Mouse (Mus musculus): ENCODE results near the gene Nbas. TPM values are rescaled to one million over a fixed set of nuclear protein-coding genes. Genes with fewer than 3 reads are reported as not detected.

Nbas gene
- polyA plus RNA-seq, 3 experiments from 2014 or later, result 8.6 to 21.6 (median 10.3) TPM

DNA sequence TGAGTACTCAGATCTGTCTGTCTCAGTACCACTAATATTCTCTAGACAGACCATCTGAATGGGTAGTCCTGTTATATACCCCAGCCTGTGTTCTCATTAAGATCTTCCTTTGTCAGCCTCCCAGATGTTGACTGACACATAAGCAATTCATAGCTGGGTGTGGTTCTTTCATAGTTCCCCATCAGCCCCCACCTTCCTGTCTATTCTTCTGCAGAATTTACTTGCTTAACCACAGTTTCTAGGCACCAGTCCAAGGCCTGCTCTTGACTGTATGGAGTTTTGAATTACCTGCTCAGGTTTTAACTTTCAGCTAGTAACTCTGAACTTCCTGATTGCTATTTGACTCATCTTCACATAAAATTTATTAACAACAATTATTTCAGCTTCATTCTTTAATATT is 141.3 kb downstream of the Nbas start:
- no peak for ATAC-seq

DNA sequence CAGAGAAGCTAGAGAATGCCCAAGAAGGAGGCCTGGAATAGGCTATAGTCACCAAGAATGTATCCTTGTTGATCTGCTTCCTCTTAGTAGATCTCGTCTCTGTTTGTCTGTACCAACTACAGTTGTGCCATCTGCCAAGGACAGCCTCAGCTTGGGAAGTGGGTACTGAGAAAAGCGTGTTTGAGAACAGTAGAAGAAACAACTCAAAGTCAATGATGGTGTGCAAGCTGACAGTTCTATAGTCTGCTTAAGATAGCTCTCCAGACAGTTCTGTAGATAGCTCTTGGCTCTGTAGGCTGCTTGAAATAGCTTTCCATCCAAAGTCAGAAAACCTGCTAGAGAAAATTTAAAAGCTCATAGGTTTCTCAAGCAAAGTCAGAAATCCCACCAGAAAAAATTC is 149.7 kb downstream of the Nbas start:
- no peak for ATAC-seq

DNA sequence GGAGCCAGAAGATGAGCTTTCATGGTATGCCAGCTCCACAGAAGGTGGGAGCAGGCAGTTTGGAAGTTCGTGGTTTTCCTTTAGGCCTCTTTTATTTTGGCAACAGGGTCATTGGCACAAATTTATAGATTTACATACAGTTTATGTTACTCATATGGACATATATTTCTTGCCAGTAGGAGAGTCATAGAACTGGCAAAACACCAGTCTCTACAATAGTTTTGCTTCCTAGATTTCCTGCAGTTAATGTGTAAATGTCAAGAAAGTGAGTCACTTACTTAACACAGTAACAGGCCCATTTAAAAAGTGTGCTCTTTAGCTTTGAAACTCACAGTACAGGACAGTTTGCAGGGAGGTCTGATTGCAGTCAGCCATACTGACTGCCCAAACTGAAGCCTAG is 161.3 kb downstream of the Nbas start:
- ATAC-seq, result no peak

DNA sequence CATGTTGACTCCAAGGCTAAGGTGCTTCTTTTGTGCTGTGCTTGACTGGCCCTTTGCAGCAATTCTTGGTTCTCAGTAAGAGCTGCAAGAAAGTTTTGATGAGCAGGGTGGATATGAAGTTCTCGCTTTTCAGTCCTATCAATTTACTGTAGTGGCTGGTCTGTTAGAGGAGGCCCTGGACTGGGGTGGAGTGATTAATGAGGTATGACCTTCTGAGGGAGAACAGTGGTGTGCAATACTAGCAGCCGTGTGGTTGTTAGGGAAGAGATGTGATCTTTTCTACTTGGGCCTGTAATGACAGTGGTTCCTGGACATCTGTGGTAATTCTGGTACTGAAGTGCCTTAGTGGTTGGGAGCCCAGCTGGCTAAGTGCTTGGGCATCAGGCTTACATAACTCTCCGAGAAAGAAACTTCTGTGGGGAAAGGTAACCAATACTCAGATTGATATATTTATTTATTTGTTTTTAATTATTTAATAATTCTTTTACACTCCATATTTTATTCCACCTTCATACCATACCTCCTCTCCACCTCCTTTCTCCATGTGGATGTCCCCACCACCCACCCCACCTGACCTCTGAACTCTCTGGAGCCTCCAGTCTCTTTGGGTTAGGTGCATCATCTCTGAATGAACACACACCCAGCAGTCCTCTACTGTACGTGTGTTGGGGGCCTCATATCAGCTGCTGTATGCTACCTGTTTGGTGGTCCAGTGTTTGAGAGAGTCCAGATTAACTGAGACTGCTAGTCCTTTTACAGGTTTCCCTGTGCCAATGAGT is 175.9 kb downstream of the Nbas start:
- ATAC-seq, result no peak

DNA sequence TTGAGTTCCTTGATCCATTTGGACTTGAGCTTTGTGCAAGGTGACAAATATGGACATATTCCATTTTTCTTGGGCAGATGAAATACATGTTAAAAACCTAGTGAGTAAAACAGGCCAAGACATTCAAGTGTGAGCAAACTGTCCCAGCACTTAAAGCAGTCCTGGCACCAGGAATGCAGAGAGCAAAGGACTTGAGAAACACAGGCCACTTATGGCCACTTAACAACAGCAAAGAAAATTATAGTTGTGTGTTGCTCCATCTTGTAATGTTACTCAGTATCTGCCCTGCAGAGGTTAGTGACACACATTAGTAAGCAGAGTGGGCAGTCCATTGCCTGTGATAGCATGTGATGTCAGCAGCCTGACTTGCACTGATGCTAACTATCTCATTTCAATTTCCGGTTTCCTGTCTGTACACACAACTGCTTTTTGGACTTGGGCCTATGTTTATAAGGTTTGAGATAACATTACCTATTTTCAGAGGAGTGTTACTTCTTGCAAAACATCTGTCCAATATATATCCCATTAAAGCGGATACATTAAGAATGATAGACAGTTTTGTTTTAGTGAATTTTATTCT is 176.6 kb downstream of the Nbas start:
- ATAC-seq, result no peak

DNA sequence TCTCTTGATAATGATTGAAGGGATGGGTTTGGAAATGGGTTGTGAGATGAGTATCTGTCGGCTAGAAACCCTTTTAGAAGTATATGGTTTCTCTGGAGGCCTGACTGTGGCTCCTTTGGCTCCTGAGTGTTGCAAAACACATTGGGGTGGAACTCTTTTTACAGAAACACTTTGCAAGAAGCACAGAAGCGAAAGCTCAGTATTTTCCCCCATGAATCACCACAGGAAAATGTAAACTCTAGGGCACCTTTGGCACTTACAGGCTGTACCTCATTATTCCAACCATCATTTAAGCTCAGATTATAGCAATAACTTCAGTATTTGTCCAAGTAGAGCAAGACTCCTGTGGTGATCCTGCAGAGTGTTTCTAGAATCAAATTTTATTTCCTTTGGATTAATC is 180.0 kb downstream of the Nbas start:
- ATAC-seq, result no peak

DNA sequence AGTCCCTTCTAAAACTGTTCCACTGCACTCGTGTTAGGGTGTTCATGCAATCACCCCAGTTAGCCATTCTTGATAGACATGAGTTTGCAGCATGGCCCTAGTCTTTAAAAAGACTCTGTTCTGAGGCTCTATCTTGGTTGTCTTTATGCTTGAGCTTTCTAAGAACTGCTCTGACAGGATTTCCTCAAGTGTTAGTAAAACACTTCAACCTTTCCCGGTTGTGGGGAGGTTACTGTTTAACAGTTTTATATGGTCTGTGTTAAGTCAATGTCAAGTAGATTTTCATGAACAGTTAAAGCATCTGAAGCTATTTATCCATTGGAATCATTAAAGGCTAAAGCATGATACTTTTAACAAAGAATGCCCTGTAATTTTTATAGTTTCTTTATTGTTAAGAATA is 183.1 kb downstream of the Nbas start:
- no peak for ATAC-seq

DNA sequence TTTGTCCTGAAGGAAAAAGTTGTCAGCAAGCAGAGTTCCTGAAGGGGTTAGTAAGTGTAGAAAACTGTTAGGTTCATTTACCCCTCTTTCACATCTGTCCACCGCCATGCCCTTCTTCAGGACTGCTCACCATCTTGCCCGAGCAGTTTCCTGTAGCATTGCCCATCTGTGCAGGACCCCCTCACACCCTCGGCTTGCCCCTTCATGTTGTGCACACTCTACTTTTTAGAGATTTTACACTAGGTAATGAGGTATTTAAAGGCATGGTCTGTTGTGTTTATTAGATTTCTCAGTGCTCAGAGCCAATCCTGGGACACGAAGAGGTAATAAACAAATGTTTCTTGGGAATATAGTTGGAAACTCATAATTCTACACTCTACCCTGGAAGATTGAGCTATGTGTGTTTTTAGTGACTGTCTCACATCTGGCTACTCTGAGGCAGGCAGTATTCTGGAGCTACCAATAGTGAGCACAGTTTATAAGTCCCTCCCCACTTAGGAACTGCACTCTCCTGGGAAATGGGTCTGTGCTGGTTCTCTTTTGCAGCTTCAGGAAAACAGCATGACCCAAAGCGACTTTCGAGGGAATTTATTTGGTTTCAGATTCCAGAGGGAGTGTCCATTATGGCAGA is 191.4 kb downstream of the Nbas start:
- no peak for ATAC-seq

DNA sequence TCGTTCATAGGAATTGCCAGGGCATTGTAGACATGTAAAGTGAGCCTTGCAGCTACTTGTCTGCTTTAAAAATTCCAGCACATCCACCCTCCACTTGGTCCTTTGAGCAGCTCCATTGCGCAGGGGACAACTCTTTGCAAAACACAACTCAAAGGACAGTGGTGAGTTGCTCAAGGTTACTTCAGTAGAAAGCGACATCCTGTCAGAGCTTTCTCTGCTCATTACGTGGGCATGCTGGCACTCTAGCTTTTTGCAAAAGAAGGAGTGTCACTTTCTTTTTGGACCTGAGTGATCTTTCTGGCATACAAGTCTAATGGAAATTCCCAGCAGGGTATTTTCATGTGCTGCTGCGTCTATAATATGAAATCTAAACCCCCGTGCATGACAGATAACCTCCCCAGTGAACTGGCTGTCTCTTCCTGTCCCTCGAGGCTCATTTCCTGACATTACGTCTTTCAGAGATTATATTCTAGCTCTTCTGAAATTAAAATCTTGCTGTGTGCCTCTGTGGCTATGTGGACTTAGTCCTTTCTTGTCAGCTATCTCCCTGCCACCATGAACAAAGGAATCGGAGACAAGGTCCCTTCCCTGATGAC is 192.7 kb downstream of the Nbas start:
- peak; percentile 25 for ATAC-seq

DNA sequence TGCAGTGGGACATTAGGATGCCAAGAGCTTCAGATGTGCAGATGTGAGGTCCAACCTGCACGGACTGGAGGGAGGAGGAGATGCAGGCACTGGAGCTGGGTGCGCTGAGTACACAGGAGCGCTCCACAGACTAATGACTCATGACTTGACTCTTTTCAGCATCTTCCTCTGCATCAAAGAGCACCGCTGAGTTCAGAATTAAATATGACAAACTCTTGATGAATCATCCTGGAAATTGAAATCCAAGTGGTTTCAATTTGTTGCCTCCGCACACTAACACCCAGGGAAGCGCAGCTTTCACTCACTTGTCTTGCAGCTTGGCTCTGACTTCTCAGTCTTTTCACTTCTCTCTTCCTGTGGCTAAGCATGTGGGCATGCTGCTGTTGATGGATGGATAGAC is 193.5 kb downstream of the Nbas start:
- no peak for ATAC-seq

DNA sequence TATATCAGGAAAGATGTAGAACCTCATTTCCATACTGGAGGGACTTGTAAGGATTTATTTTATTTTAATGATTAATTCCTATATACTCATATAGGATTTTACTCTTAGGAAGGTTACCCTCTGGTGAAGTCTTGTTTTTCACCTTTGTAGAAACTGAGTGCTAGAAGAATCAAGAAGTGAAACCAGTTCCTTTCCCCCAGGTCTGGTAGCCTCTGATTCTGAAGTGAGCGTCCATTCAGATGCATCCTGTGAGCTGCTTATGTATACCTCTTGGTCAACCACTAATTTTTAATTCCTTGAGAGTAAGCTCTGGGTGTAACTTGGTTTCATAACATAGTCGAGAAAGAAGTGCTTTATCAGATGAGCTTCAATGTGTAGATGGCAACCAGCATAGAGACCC is 196.6 kb downstream of the Nbas start:
- ATAC-seq, result no peak

DNA sequence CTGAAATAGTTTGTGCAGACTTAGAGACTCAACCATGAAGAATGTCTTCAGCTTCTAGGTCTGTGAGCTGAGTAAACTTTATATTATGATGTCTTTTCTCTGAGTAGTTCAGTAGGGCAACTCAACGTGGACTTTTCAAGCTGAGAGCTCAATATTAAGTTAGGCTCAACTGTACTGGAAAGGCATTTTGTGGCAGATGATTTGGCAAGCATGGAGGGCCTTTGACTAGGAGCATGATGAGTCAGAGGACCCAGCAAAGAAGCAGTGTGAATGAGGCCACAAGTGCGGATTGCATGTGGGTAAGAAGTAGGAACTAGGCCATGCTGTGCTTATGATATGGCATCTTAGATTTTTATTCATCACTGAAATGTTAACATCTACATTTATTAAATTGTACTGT is 205.9 kb downstream of the Nbas start:
- ATAC-seq, result no peak

DNA sequence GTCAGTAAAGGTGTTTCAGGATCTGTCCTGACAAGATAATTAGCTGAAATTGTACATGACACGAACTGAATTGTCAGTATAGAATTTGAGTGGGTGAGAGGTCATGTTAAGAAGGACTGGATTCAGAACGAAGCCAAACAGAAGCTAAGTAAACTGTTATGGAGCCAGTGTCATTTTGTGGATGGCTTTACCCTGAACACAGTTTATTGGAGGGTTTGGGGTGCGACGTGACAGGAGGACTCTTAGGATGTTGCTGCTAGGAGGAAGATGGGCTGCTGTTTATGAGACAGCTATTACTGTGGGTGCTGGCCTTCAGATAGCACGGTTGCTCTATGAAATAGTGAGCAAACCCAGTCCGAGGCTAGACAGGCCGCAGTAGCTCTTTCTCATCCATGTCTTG is 210.2 kb downstream of the Nbas start:
- ATAC-seq, result no peak

DNA sequence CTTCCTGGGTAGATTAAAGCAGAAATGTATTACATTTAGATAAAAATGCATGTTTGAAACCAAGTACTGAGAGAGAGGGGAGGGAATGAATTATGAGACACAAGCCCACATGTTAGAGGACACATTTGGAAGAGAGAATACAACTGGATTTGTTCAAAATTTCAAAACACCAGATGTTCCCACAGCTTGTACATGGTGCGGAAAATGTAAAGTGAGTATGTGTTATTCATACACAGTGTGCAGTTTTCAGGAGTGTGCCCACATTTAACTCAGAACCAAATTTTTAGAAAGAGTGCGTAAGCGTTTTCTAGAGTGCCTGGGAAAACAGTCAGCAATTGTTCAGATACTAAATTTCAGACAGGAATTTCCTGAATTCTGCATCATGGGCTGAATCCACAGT is 217.3 kb downstream of the Nbas start:
- ATAC-seq, result no peak

DNA sequence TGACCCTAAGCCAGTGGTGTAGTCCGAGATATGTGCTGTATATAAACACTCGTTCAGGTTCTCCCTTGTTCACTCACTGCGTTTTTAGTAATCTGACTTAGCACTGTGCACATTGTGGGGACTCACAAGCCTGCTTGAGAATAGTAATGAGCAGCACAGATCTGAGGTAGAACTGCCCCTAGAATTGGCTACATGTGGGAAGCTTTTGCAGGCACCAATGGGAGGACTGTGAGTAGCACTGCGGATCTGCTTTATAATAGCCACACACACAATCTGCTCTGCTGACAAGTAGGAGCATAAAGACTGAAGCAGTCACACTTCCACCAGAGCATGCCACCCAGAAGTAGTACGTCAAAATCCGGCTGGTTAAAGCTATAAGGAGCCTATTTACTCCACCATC is 228.3 kb downstream of the Nbas start:
- ATAC-seq, result no peak

DNA sequence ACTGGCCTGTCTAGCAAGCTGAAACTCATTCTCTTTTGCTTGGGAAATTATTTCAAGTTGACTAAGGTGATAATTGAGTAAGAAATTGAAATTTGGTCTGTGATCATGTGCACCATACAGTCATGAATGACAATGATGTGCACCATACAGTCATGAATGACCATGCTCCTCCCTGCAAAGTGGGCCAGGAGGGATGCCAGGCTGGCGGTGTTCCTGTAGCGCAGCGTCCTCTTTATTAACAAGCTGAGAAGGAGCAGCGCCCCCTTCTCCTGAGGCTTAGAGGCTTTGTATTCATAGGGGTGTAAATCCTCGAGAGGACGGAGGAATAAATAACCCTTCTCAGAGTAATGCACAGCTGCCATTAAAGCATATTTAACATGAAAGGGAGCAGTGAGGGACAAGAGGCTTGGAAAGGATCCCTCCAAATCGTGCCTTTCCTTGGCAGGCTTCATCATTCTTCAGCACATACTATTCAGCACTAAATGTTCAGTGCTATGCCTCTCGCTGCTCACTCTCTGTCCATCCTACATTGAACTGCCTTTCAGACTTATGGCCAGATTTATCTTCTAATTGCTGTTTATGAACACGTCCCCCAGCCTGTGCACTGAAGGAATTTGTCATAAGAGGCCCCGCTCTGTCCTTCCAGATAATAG is 230.4 kb downstream of the Nbas start:
- ATAC-seq, result no peak

DNA sequence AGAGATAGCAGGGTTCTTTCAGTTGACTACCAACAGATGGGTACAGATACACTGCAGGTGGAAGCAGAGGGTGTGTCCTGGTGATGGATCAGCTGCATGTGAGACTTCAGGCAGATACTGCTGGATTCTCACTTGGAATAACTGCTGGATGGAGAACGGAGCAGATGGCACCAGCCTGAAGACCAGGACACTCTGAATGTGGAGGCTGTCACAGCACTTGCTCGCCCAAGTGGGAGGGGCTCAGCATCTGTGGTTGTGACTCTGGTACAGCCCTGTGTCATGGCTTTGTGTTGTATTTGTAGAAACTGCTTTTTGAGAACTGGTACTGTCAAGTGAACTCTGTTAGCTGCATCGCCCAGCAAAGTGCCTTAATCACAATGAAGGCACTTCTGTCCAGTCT is 231.3 kb downstream of the Nbas start:
- no peak for ATAC-seq

DNA sequence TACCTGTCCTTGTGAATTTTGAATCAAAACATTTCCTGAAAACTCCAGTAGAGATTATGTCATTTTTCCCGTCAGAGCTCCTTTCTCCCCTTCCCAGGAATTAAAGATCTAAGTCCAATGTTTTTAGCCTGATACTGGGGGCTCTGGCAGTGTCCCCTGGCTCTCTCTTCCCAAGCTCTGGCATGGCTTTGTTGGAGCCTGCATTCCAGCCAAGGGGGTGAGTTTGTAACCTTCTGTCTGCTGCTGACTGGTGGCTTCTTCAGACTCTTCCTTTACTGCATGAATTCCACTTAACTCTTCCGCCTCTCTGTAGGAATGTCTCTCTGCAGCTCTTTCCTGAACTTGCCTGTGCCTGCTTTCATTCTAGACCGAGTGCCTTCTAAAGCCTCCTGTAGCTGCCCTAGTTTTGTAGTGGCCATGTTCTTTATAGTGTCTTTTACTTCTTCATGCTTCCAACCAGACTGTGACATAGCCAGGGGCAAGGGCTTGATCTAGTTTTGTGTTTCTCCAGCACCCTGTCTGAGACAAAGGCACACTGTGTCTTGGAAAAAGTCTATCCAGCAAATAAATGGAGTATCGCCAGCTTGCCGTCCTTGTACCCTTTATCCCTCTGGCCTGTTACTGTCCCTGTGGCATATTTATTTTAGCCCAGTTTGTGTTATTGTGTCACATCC is 236.0 kb downstream of the Nbas start:
- ATAC-seq, result no peak

DNA sequence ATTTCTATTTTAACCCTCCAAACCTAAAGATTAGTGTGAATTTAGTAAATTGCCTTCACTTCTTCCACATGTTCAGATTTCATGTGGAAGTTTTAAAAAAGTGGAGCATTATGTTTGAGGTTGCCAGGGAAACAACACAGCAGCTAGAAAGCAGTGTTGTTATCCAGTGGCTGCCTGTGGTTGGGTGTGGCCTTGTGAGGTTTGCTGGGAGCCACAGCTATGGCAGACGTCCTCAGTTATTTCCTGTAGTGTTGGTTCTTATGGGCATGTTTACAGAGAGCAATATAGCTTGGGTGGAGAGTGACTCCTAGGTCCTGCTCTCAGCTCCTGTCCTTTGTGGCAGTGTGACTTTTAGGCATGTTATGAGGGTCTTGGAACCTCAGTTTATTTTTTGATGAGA is 249.1 kb downstream of the Nbas start:
- ATAC-seq, result no peak

DNA sequence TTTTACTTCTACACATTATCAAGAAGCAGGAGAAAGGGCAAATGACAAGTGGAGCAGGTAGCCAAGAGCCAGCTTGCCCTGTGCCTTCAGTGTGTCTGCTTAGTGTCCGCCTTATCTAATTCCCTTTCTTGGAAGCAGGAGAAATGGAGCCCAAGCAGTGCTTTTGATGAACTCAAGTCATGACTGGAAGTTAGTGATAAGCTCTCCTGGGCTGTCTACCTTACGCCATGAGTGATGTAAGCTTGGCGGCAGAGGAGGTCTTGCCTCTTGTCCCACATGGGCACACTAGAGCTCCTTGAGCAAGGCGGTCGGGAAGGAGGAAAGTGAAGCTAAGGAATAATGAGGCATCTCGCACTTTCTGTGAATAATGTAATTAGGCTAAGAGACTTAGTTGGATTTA is 250.5 kb downstream of the Nbas start:
- ATAC-seq, result no peak

DNA sequence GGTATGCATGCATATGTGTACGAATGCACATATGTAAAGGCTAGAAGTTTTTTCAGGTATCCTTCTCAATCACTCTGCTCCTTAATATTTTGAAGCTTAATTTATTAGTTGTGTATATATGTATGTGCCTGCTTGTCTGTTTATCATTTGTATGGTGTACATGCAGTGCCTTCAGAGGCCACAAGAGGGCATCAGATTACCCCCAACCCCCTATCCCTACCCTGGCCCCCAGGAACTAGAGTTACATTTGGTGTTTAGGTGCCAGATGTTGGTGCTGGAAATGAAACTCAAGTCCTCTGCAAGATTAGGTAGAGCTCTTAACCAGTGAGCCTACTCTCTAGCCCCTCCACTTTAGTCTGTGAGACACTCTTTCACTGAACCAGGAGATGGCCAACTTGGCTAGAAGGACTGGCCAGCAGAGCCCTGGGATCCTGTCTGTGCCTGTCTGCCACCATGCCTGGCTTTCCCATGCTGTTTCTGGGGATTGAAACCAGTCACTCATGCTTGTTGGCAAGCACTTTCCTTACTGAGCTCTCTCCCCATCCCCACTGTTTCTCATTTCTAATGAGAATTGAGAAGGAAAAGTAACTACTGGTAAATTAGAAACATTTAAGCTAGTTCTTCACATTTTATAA is 263.9 kb downstream of the Nbas start:
- no peak for ATAC-seq

DNA sequence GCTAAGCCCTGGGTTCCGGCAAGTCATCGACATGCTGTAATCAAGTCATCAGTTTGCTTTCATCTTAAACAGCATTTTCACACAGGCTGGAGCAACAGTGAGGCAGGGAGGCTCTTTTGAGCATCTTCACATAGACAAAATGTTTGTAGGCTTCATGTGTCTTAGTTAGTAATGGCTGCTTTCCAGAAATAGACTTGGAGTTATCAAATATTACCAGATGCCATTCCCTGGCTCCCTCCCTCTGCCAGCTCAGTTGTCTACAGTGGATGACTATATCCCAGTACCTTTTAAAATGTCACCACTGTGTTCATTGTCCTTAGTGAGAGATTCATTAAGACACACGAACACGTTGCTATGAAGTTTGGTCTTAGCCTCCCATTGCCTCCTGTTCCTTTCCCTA is 270.2 kb downstream of the Nbas start:
- ATAC-seq, result no peak

All from inflammation-experienced regulatory T-cells, adult 6 months (primary cell).